Comparison of ENCODE assay signal across 18 mouse cellular contexts in the genomic region with DNA sequence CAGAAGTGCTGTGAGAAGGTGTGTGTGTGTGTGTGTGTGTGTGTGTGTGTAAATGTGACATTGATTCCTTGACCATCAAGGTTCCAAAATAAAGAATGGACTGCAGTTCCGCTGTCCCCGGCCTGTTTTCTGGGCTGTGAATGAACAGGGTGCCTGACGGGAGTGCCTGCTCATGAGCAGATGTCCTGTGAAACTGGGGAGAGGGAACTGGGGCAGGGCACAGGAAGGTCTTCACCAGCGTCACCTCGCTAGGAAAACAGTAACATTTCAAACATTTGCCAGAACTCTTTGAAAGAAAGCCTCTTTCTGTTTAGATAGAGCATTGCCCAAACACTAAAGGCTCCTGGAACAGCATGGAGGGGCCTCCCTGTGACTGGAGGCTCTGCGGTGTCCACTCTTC. TPM values are rescaled to one million over a fixed set of nuclear protein-coding genes. Genes with fewer than 3 reads are reported as not detected.
DNase-seq lines count a peak whose midpoint lies in the region; ATAC-seq and TF ChIP-seq lines count a peak whose summit lies in the region.
"Had no signal": no experiment of that assay in that cellular context is flagged by ENCODE, and none has a peak within 500 bp of the region (broad histone marks: within the 10 kb centered on the region; RNA-seq: fewer than 3 reads in every experiment).

No protein-coding gene starts in this region.

- DNase-seq in heart, embryonic 10.5 days (ENCODE audit: low spot score), result no peak
- no peak for DNase-seq in heart, postnatal 36 days
- DNase-seq in left cerebral cortex, adult 2 months (ENCODE audit: extremely low spot score in 1 of 2, low spot score in 2 of 2), result no peak
- DNase-seq in left cerebral cortex, postnatal 10 days (ENCODE audit: extremely low spot score in 1 of 2, low spot score in 2 of 2), result no peak
- DNase-seq in liver, postnatal 0 days, result no peak
- no peak for DNase-seq in retina, postnatal 1 day
- no peak for DNase-seq in right cerebral cortex, adult 2 months (ENCODE audit: low spot score in 2 of 2)
- DNase-seq: cerebellum, postnatal 14 days; forebrain, postnatal 0 days; gastrocnemius, postnatal 10 days; right cerebral cortex, adult 18-20 months had no signal

- TF ChIP-seq EP300 in liver, postnatal 0 days (IDR thresholded peaks at IDR 0.05; ENCODE audit: low read depth), result no peak

- H3K4me1 ChIP-seq in heart, embryonic 10.5 days, result peaks cover 27% of the 10 kb centered on the region
- H3K4me1 ChIP-seq in cortical plate, adult 2 months (ENCODE audit: control insufficient read depth, insufficient read depth, low read length), result peaks cover 3% of the 10 kb centered on the region
- peaks cover 25% of the 10 kb centered on the region for H3K4me1 ChIP-seq in liver, postnatal 0 days (ENCODE audit: insufficient read depth)
- H3K4me1 ChIP-seq: limb, embryonic 15.5 days had no signal

- H3K4me2 ChIP-seq in liver, postnatal 0 days (ENCODE audit: low read depth, low read length), result no peak overlapping the region
- H3K4me2 ChIP-seq: limb, embryonic 15.5 days; midbrain, embryonic 13.5 days had no signal

- intact Hi-C loops in heart, postnatal 36 days (cut with DNase I), result no loop called here
- intact Hi-C loops in left cerebral cortex, adult 2 months (cut with DNase I), result no loop called here
- intact Hi-C loops in left cerebral cortex, postnatal 10 days (cut with DNase I), result no loop called here

- 0 out of 2 replicates have a peak overlapping the region, but pooled peaks have one; percentile 67 for H3K27ac ChIP-seq in heart, embryonic 10.5 days
- peak overlapping the region; percentile 66 for H3K27ac ChIP-seq in left cerebral cortex, adult 2 months
- 0 out of 2 replicates have a peak overlapping the region, but pooled peaks have one; percentile 18 for H3K27ac ChIP-seq in cortical plate, adult 2 months (ENCODE audit: insufficient read depth, low read length)
- H3K27ac ChIP-seq in liver, postnatal 0 days (ENCODE audit: low read depth), result peak overlapping the region; percentile 24
- H3K27ac ChIP-seq: embryonic facial prominence, embryonic 10.5 days; limb, embryonic 15.5 days; midbrain, embryonic 13.5 days had no signal

- no peak overlapping the region for H3K9ac ChIP-seq in liver, postnatal 0 days (replicated peaks)
- H3K9ac ChIP-seq: forebrain, postnatal 0 days; limb, embryonic 15.5 days; midbrain, embryonic 13.5 days had no signal

- no peaks in the 10 kb centered on the region for H3K9me3 ChIP-seq in heart, embryonic 10.5 days
- H3K9me3 ChIP-seq in liver, postnatal 0 days (ENCODE audit: low read length), result no peaks in the 10 kb centered on the region
- H3K9me3 ChIP-seq: embryonic facial prominence, embryonic 10.5 days; limb, embryonic 15.5 days; midbrain, embryonic 13.5 days had no signal

- 62% methylated on average over 6 of the region's 6 CpGs for WGBS in heart, embryonic 10.5 days
- 56% methylated on average over 6 of the region's 6 CpGs for WGBS in liver, postnatal 0 days (ENCODE audit: insufficient replicate concordance)

- no peak for TF ChIP-seq POLR2A in cortical plate, adult 2 months (IDR thresholded peaks at IDR 0.05; ENCODE audit: extremely low read depth, insufficient read depth, low read length)

- peaks cover 8% of the 10 kb centered on the region; the same call in 1 of the 2 replicates for H3K36me3 ChIP-seq in heart, embryonic 10.5 days
- no peaks in the 10 kb centered on the region for H3K36me3 ChIP-seq in liver, postnatal 0 days (replicated peaks; ENCODE audit: insufficient read depth, low read length)

- no peaks in the 10 kb centered on the region for H3K27me3 ChIP-seq in heart, embryonic 10.5 days (ENCODE audit: insufficient read depth, poor library complexity, severe bottlenecking)
- H3K27me3 ChIP-seq in liver, postnatal 0 days (ENCODE audit: insufficient read depth, low read length), result no peaks in the 10 kb centered on the region
- H3K27me3 ChIP-seq: limb, embryonic 15.5 days; midbrain, embryonic 13.5 days; Patski had no signal

- no peak for TF ChIP-seq CTCF in left cerebral cortex, adult 2 months (IDR thresholded peaks at IDR 0.05)
- TF ChIP-seq CTCF in cortical plate, adult 2 months (IDR thresholded peaks at IDR 0.05; ENCODE audit: extremely low read depth, insufficient read depth, low read length), result no peak
- no peak for TF ChIP-seq CTCF in liver, postnatal 0 days (IDR thresholded peaks at IDR 0.05; ENCODE audit: low read depth)

- no peak overlapping the region for H3K4me3 ChIP-seq in heart, embryonic 10.5 days
- no peak overlapping the region for H3K4me3 ChIP-seq in left cerebral cortex, adult 2 months
- no peak overlapping the region for H3K4me3 ChIP-seq in cortical plate, adult 2 months (ENCODE audit: insufficient read depth, low read length)
- H3K4me3 ChIP-seq in liver, postnatal 0 days (ENCODE audit: low read depth, low read length), result no peak overlapping the region
- H3K4me3 ChIP-seq: embryonic facial prominence, embryonic 10.5 days; erythroblast, embryonic 14.5 days; limb, embryonic 15.5 days; midbrain, embryonic 13.5 days; myocyte had no signal

- ATAC-seq in liver, postnatal 0 days, result peak; percentile 43
- ATAC-seq: forebrain, postnatal 0 days; midbrain, embryonic 13.5 days; Patski had no signal

RNA-seq across cellular contexts. Expression of a gene that starts 13.0 kb away (rescaled TPM):
- polyA plus RNA-seq in heart, embryonic 10.5 days (2016; fragmentation: Nextera tagmentation; extraction: Ambion mirVana), result 17.2 and 21.5 TPM in 2 replicates
- total RNA-seq in heart, postnatal 36 days (2021), result 10 to 100 TPM; 13.7 to 15.3 TPM
- 10 to 100 TPM; 17.4 to 19.2 TPM for total RNA-seq in left cerebral cortex, adult 2 months (2021)
- 10 to 100 TPM; 23.8 to 27.2 TPM for total RNA-seq in left cerebral cortex, postnatal 10 days (2021)
- 18.0 and 19.1 TPM in 2 replicates for polyA plus RNA-seq in cortical plate, adult 2 months (2012; rRNA removed)
- polyA plus RNA-seq in liver, postnatal 0 days (2015; fragmentation: Nextera tagmentation; extraction: Ambion mirVana), result 5.3 and 7.0 TPM in 2 replicates

RNA-seq across cellular contexts. Expression of a gene that starts 13.1 kb away (rescaled TPM):
- 28.5 and 30.6 TPM in 2 replicates for polyA plus RNA-seq in heart, embryonic 10.5 days (2016; fragmentation: Nextera tagmentation; extraction: Ambion mirVana)
- total RNA-seq in heart, postnatal 36 days (2021), result 10 to 100 TPM; 49.9 to 52.5 TPM
- 100 to 1,000 TPM; 106 to 115 TPM for total RNA-seq in left cerebral cortex, adult 2 months (2021)
- 100 to 1,000 TPM; 116 to 120 TPM for total RNA-seq in left cerebral cortex, postnatal 10 days (2021)
- polyA plus RNA-seq in cortical plate, adult 2 months (2012; rRNA removed), result 138 and 144 TPM in 2 replicates
- 45.7 and 54.0 TPM in 2 replicates for polyA plus RNA-seq in liver, postnatal 0 days (2015; fragmentation: Nextera tagmentation; extraction: Ambion mirVana)
